Mouse (Mus musculus) liver, embryonic 14.5 days (tissue): ENCODE data around the gene Pias4. TPM values are rescaled to one million over a fixed set of nuclear protein-coding genes. Genes with fewer than 3 reads are reported as not detected.
A peak's percentile ranks its signal among the peaks of the same experiment; 100 is the strongest.

Experiments used
- ATAC-seq: fragments of 200-750 bp; cut with Nextera tagmentation; 2 replicates; pipeline ENCODE4 v1.8.0; 2017; ENCODE audit warnings: moderate number of reproducible peaks, mild to moderate bottlenecking, moderate library complexity; ENCODE audit not compliant: insufficient read depth
- DNase-seq, 3 experiments: peaks; one replicate each; pipeline ENCODE4 v3.0.0-alpha.2; 2012 to 2013; ENCODE audit warnings: low read depth in 3 of 3, low spot score in 3 of 3
- H3K27ac ChIP-seq: fragments of 300-500 bp; sonication (generic); 2 replicates; pipeline ENCODE4 v1.5.1; 2014; ENCODE audit warnings: moderate library complexity, mild to moderate bottlenecking, control low read depth, inconsistent platforms
- H3K27me3 ChIP-seq: fragments of 300-500 bp; sonication (generic); 2 replicates; pipeline ENCODE4 v1.6.1; 2014; ENCODE audit warnings: mild to moderate bottlenecking, low read length, moderate library complexity; ENCODE audit not compliant: control insufficient read depth, insufficient read depth
- H3K36me3 ChIP-seq: fragments of 300-500 bp; sonication (generic); replicated peaks from 2 replicates; pipeline ENCODE4 v1.6.1; 2014; ENCODE audit warnings: low read depth; ENCODE audit not compliant: control insufficient read depth, insufficient read depth
- H3K4me1 ChIP-seq, 2 experiments: fragments of 200-500 bp in 1 of 2; fragments of 300-500 bp in 1 of 2; sonication (generic) in 1 of 2; replicated peaks; 2 replicates each; pipeline ENCODE4 v1.6.1; 2012 to 2014; ENCODE audit warnings: antibody characterized with exemption in 1 of 2, inconsistent platforms in 1 of 2, low read length in 1 of 2; ENCODE audit not compliant: control insufficient read depth in 2 of 2, insufficient read depth in 2 of 2
- H3K4me2 ChIP-seq: fragments of 300-500 bp; sonication (generic); 2 replicates; pipeline ENCODE4 v1.6.1; 2014; ENCODE audit warnings: low read depth, mild to moderate bottlenecking, control low read depth, moderate library complexity
- H3K4me3 ChIP-seq, 2 experiments: fragments of 200-500 bp in 1 of 2; fragments of 300-500 bp in 1 of 2; sonication (generic) in 1 of 2; 2 replicates each; pipeline ENCODE4 v1.5.1; 2012 to 2014; ENCODE audit warnings: low read depth in 2 of 2, low read length in 2 of 2, mild to moderate bottlenecking in 2 of 2, control low read depth in 1 of 2, inconsistent platforms in 1 of 2, moderate library complexity in 1 of 2; ENCODE audit not compliant: insufficient read depth in 1 of 2
- H3K9ac ChIP-seq: fragments of 300-500 bp; sonication (generic); replicated peaks from 2 replicates; pipeline ENCODE4 v1.6.1; 2014; ENCODE audit warnings: mild to moderate bottlenecking, control low read depth, moderate library complexity
- H3K9me3 ChIP-seq: fragments of 300-500 bp; sonication (generic); 2 replicates; pipeline ENCODE4 v1.6.1; 2016; ENCODE audit warnings: low read length, mixed read lengths; ENCODE audit not compliant: control insufficient read depth
- CTCF ChIP-seq: IDR thresholded peaks from 2 replicates; pipeline ENCODE4 v1.5.1; 2016; ENCODE audit warnings: antibody characterized with exemption, low read depth, control low read depth
- EP300 ChIP-seq: IDR thresholded peaks from 2 replicates; pipeline ENCODE4 v1.6.1; 2016; ENCODE audit warnings: antibody characterized with exemption, low read depth
- WGBS: fragments of 180-500 bp; shearing (Covaris S2); extraction: QIAGEN DNeasy Blood & Tissue Kit; methylation state at CpG from one replicate; pipeline ENCODE4 v1.1.7; 2014; ENCODE audit not compliant: insufficient replicate concordance; 5-methylcytosine and 5-hydroxymethylcytosine counted together
- polyA plus RNA-seq, 2 experiments: library from polyadenylated mRNA; depleted of rRNA in 1 of 2; stranded (reverse) in 1 of 2; unstranded in 1 of 2; fragments of >200 nt; fragmentation: Nextera tagmentation in 1 of 2; extraction: Ambion mirVana in 1 of 2; gene quantifications; 2 replicates each; pipeline versions ENCODE4 v1.2.1 to v1.2.3; 2012 to 2014

Pias4 gene
- polyA plus RNA-seq, 2 experiments = 11.2 to 14.9 TPM

DNA sequence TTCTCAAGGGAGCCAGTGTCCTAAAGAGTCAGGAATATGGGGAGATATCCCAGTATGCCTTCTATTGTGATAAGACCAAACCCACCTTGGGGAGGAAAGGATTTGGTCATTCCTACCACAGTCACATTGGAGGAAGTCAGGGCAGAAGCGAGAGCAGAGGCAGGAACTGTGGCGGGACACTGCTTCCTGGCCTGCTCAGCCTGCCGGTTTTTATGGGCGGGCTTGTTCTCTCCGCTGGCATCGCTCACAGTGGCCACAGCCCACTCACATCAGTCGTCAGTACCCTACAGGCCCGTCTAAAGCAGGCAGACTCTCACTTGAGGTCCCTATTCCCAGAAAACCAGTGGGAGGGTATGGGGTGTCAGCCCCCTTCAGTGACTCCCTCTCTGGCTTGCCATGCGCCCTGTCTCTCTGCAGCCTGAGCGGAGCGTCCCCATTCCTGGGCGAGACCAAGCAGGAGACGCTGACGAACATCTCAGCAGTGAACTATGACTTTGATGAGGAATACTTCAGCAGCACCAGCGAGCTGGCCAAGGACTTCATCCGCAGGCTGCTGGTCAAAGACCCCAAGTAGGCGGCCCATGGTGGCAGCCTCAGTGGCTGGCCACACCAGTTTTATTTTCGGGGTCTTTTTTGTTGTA, 23.7 kb upstream of the Pias4 start:
- peaks cover 31% of the 10 kb centered on the region for H3K27me3 ChIP-seq
- ATAC-seq = no peak
- H3K9me3 ChIP-seq = no peaks in the 10 kb centered on the region
- H3K36me3 ChIP-seq = peaks cover 5% of the 10 kb centered on the region
- peaks cover 0 to 15% of the 10 kb centered on the region in 2 experiments; a peak in 3 of 4 replicates for H3K4me1 ChIP-seq
- no peak overlapping the region for H3K27ac ChIP-seq
- WGBS = 66% methylated on average over 18 of the region's 18 CpGs
- no peak overlapping the region for H3K9ac ChIP-seq
- DNase-seq = no peak
- H3K4me2 ChIP-seq = peak overlapping the region; percentile 72
- TF ChIP-seq EP300 = no peak
- no peak for TF ChIP-seq CTCF
- no peak overlapping the region for H3K4me3 ChIP-seq

DNA sequence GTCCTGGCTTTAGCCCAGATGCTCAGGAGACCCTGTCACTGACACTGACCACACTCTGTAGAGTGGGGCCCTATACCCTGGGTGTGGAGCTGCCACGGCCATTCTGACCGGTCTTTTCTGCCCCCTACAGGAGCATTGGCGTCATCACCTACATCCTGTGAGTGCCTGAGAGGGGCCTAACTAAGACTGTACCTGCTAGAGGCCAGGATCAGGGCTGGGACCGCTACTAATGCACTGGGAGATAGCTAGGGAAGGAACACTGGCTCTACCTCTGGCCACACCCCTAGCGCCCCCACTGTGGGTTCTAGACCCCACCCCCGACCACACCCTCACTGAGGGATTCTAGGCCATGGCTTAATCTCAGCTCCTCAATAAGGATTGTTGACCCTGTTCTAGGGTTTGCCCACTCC, 23.2 kb upstream of the Pias4 start:
- Histone ChIP-seq H3K27ac (no peak overlapping the region), H3K4me3 (no peak overlapping the region), H3K9ac (no peak overlapping the region), H3K9me3 (no peaks in the 10 kb centered on the region), H3K4me1 (peaks cover 0 to 15% of the 10 kb centered on the region in 2 experiments; a peak in 3 of 4 replicates), H3K4me2 (no peak overlapping the region), H3K36me3 (peaks cover 5% of the 10 kb centered on the region), H3K27me3 (peaks cover 27% of the 10 kb centered on the region)
- no peak for ATAC-seq
- no peak for DNase-seq
- peak; percentile 62 for TF ChIP-seq CTCF
- TF ChIP-seq EP300 = no peak
- 29% methylated on average over 6 of the region's 6 CpGs for WGBS

DNA sequence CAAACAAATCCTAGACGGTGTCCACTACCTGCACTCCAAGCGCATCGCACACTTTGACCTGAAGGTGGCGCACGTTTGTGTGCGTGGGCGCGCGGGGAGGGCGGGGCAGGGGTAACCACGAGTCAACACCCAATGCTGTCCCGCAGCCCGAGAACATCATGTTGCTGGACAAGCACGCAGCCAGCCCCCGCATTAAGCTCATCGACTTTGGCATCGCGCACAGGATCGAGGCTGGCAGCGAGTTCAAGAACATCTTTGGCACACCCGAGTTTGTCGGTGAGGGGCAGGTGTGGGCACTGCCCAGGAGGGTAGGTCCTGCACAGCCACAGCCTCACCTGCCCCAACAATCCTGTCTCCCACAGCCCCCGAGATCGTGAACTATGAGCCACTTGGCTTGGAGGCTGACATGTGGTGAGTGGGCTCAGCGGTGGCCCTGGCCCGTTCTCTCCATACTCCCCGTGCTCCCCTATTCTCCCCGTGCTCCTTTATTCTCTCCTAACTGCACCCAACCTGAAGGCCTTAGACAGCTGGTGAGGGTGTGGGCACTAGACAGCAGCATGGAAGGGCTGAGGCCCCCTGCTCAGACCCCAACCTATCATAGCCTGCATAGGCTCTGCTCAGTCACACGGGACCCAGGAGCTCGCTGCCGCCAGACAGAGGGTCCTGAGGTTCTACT, 22.7 kb upstream of the Pias4 start:
- DNase-seq (no peak), ATAC-seq (no peak)
- Histone ChIP-seq H3K36me3 (peaks cover 5% of the 10 kb centered on the region), H3K27me3 (peaks cover 23% of the 10 kb centered on the region), H3K27ac (no peak overlapping the region), H3K4me2 (no peak overlapping the region), H3K9me3 (no peaks in the 10 kb centered on the region), H3K4me1 (peaks cover 0 to 15% of the 10 kb centered on the region in 2 experiments; a peak in 3 of 4 replicates), H3K9ac (no peak overlapping the region), H3K4me3 (no peak overlapping the region)
- 66% methylated on average over 31 of the region's 31 CpGs for WGBS
- no peak for TF ChIP-seq EP300
- TF ChIP-seq CTCF = peak; percentile 90

DNA sequence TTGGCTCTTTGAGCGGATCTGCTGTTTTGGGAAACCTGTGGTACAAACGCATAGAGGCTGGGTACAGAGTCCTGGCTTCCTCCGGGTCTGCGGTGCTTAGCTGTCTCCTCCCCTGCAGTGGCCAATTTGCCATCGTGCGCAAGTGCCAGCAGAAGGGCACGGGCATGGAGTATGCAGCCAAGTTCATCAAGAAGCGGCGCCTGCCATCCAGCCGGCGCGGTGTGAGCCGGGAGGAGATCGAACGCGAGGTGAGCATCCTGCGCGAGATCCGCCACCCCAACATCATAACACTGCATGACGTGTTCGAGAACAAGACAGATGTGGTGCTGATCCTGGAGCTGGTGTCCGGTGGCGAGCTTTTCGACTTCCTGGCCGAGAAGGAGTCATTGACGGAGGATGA, 22.1 kb upstream of the Pias4 start:
- no peak overlapping the region for H3K4me2 ChIP-seq
- no peak overlapping the region for H3K9ac ChIP-seq
- peaks cover 0 to 15% of the 10 kb centered on the region in 2 experiments; a peak in 3 of 4 replicates for H3K4me1 ChIP-seq
- peaks cover 18% of the 10 kb centered on the region for H3K27me3 ChIP-seq
- no peak for ATAC-seq
- WGBS = 80% methylated on average over 26 of the region's 26 CpGs
- H3K4me3 ChIP-seq = no peak overlapping the region
- TF ChIP-seq EP300 = no peak
- no peak for TF ChIP-seq CTCF
- peaks cover 7% of the 10 kb centered on the region for H3K36me3 ChIP-seq
- DNase-seq = no peak
- H3K27ac ChIP-seq = no peak overlapping the region
- H3K9me3 ChIP-seq = no peaks in the 10 kb centered on the region

DNA sequence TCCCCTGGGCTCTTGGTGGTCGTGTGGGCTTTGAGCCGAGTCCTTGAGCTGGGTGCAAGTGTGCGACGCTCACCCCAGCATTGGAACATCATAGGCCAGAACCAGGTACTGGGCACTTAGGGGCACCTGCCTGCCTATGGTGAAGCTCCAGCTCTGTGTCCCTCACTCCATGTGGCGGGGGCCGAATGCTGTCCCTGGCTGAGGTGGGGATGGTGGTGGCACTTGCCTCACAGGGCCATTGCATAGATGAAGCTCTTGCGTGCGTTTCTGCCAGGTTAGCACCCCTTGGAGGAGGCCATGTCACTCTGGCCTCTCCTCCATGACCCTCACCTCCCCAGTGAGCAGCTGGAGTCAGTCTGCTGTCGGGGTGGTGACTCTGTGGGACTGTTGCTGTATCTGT, 19.4 kb upstream of the Pias4 start:
- no peak for DNase-seq
- TF ChIP-seq CTCF = no peak
- no peak for TF ChIP-seq EP300
- no peak for ATAC-seq
- Histone ChIP-seq H3K9me3 (no peaks in the 10 kb centered on the region), H3K4me1 (peaks cover 2 to 14% of the 10 kb centered on the region in 2 experiments; a peak in 3 of 4 replicates), H3K27me3 (no peaks in the 10 kb centered on the region), H3K36me3 (peaks cover 14% of the 10 kb centered on the region), H3K9ac (no peak overlapping the region), H3K27ac (no peak overlapping the region), H3K4me2 (no peak overlapping the region), H3K4me3 (no peak overlapping the region)
- WGBS = 82% methylated on average over 9 of the region's 9 CpGs
